Mouse (Mus musculus) macrophage (primary cell): ENCODE results near the gene Fxyd2. TPM values are rescaled to one million over a fixed set of nuclear protein-coding genes. Genes with fewer than 3 reads are reported as not detected.

Experiments used
- H3K27ac ChIP-seq: fragments of 350-480 bp; formaldehyde crosslinking; 2 replicates; pipeline ENCODE4 v1.9.0; 2021
- H3K36me3 ChIP-seq: fragments of 350-480 bp; formaldehyde crosslinking; 2 replicates; pipeline ENCODE4 v1.9.0; 2021; ENCODE audit errors: inconsistent target
- H3K4me3 ChIP-seq: fragments of 350-480 bp; formaldehyde crosslinking; 2 replicates; pipeline ENCODE4 v1.9.0; 2021; ENCODE audit errors: inconsistent target
- H3K79me2 ChIP-seq: fragments of 350-480 bp; formaldehyde crosslinking; 2 replicates; pipeline ENCODE4 v1.9.0; 2021; ENCODE audit errors: inconsistent target
- WGBS: methylation state at CpG from one replicate; pipeline ENCODE4 v1.1.7; 2026; ENCODE audit warnings: inconsistent platforms; ENCODE audit not compliant: missing documents; 5-methylcytosine and 5-hydroxymethylcytosine counted together
- polyA plus RNA-seq: library from polyadenylated mRNA; stranded (reverse); fragments of 250-400 nt; gene quantifications from 3 replicates; pipeline ENCODE4 v1.2.4, GENCODE M21; 2018; ENCODE audit warnings: inconsistent platforms

Gene Fxyd2
- polyA plus RNA-seq, 1 experiment from 2014 or later: 1.8 TPM

GRCm38 (mm10) chr9:45426456-45426855 is 27.0 kb downstream of the Fxyd2 start, which contains the start of gene Dscaml1:
Gene Dscaml1 (plus strand): TSS chr9:45426628.
- H3K36me3 ChIP-seq: no peaks in the 10 kb centered on the region
- H3K27ac ChIP-seq: no peak within 1 kb of the TSS
- no peak within 1 kb of the TSS for H3K4me3 ChIP-seq
- no peaks in the 10 kb centered on the region for H3K79me2 ChIP-seq
- WGBS: 94% methylated on average over 4 of the region's 4 CpGs

- Histone ChIP-seq H3K4me3 (no peak overlapping the region), H3K36me3 (no peaks in the 10 kb centered on the region), H3K79me2 (no peaks in the 10 kb centered on the region), H3K27ac (no peak overlapping the region)
- WGBS: 21% methylated on average over 5 of the region's 5 CpGs
Measured at GRCm38 (mm10) chr9:45429392-45429791, 29.9 kb downstream of the Fxyd2 start.

- WGBS: 4% methylated on average over 54 of the region's 54 CpGs
- H3K79me2 ChIP-seq: no peaks in the 10 kb centered on the region
- H3K4me3 ChIP-seq: no peak overlapping the region
- H3K27ac ChIP-seq: no peak overlapping the region
- no peaks in the 10 kb centered on the region for H3K36me3 ChIP-seq
Measured at GRCm38 (mm10) chr9:45429951-45430697, 30.7 kb downstream of the Fxyd2 start.

GRCm38 (mm10) chr9:45430698-45430959 is 31.2 kb downstream of the Fxyd2 start:
- WGBS: 5% methylated on average over 10 of the region's 17 CpGs
- H3K27ac ChIP-seq: no peak overlapping the region
- no peak overlapping the region for H3K4me3 ChIP-seq
- no peaks in the 10 kb centered on the region for H3K36me3 ChIP-seq
- H3K79me2 ChIP-seq: no peaks in the 10 kb centered on the region

- H3K36me3 ChIP-seq: no peaks in the 10 kb centered on the region
- no peak overlapping the region for H3K27ac ChIP-seq
- 10% methylated on average over 26 of the region's 26 CpGs for WGBS
- H3K4me3 ChIP-seq: no peak overlapping the region
- H3K79me2 ChIP-seq: no peaks in the 10 kb centered on the region
Measured at GRCm38 (mm10) chr9:45431150-45431549, 31.7 kb downstream of the Fxyd2 start.

- H3K36me3 ChIP-seq: no peaks in the 10 kb centered on the region
- no peaks in the 10 kb centered on the region for H3K79me2 ChIP-seq
- H3K4me3 ChIP-seq: no peak overlapping the region
- no peak overlapping the region for H3K27ac ChIP-seq
- WGBS: 84% methylated on average over 9 of the region's 12 CpGs
Measured at GRCm38 (mm10) chr9:45432639-45433038, 33.2 kb downstream of the Fxyd2 start.

GRCm38 (mm10) chr9:45433119-45433518 is 33.6 kb downstream of the Fxyd2 start:
- 89% methylated on average over 8 of the region's 9 CpGs for WGBS
- Histone ChIP-seq H3K4me3 (no peak overlapping the region), H3K79me2 (no peaks in the 10 kb centered on the region), H3K27ac (no peak overlapping the region), H3K36me3 (no peaks in the 10 kb centered on the region)

GRCm38 (mm10) chr9:45434171-45434570 is 34.7 kb downstream of the Fxyd2 start:
- Histone ChIP-seq H3K4me3 (no peak overlapping the region), H3K79me2 (no peaks in the 10 kb centered on the region), H3K27ac (no peak overlapping the region), H3K36me3 (no peaks in the 10 kb centered on the region)
- 89% methylated on average over 2 of the region's 2 CpGs for WGBS

GRCm38 (mm10) chr9:45439025-45439424 is 39.6 kb downstream of the Fxyd2 start:
- no peaks in the 10 kb centered on the region for H3K36me3 ChIP-seq
- WGBS: 80% methylated on average over 4 of the region's 4 CpGs
- H3K27ac ChIP-seq: no peak overlapping the region
- no peak overlapping the region for H3K4me3 ChIP-seq
- H3K79me2 ChIP-seq: no peaks in the 10 kb centered on the region

- Histone ChIP-seq H3K4me3 (no peak overlapping the region), H3K27ac (no peak overlapping the region), H3K79me2 (no peaks in the 10 kb centered on the region), H3K36me3 (no peaks in the 10 kb centered on the region)
- WGBS: 67% methylated on average over 16 of the region's 16 CpGs
Measured at GRCm38 (mm10) chr9:45440083-45440784, 40.8 kb downstream of the Fxyd2 start.

- 84% methylated on average over 5 of the region's 5 CpGs for WGBS
- H3K36me3 ChIP-seq: no peaks in the 10 kb centered on the region
- H3K4me3 ChIP-seq: no peak overlapping the region
- no peaks in the 10 kb centered on the region for H3K79me2 ChIP-seq
- H3K27ac ChIP-seq: no peak overlapping the region
Measured at GRCm38 (mm10) chr9:45444251-45444798, 44.9 kb downstream of the Fxyd2 start.

GRCm38 (mm10) chr9:45449658-45450057 is 50.2 kb downstream of the Fxyd2 start:
- 87% methylated on average over 4 of the region's 4 CpGs for WGBS
- no peak overlapping the region for H3K4me3 ChIP-seq
- H3K79me2 ChIP-seq: no peaks in the 10 kb centered on the region
- no peak overlapping the region for H3K27ac ChIP-seq
- no peaks in the 10 kb centered on the region for H3K36me3 ChIP-seq

GRCm38 (mm10) chr9:45451346-45451745 is 51.9 kb downstream of the Fxyd2 start:
- Histone ChIP-seq H3K27ac (no peak overlapping the region), H3K4me3 (no peak overlapping the region), H3K79me2 (no peaks in the 10 kb centered on the region), H3K36me3 (no peaks in the 10 kb centered on the region)
- WGBS: 88% methylated on average over 4 of the region's 4 CpGs

- Histone ChIP-seq H3K4me3 (no peak overlapping the region), H3K27ac (no peak overlapping the region), H3K79me2 (no peaks in the 10 kb centered on the region), H3K36me3 (no peaks in the 10 kb centered on the region)
- WGBS: 96% methylated on average over 10 of the region's 10 CpGs
Measured at GRCm38 (mm10) chr9:45454032-45454431, 54.6 kb downstream of the Fxyd2 start.

GRCm38 (mm10) chr9:45454889-45455610 is 55.6 kb downstream of the Fxyd2 start:
- Histone ChIP-seq H3K79me2 (no peaks in the 10 kb centered on the region), H3K36me3 (no peaks in the 10 kb centered on the region), H3K27ac (no peak overlapping the region), H3K4me3 (no peak overlapping the region)
- 82% methylated on average over 8 of the region's 8 CpGs for WGBS
